Mouse (Mus musculus): ENCODE results near the gene Tnk1.

DNA sequence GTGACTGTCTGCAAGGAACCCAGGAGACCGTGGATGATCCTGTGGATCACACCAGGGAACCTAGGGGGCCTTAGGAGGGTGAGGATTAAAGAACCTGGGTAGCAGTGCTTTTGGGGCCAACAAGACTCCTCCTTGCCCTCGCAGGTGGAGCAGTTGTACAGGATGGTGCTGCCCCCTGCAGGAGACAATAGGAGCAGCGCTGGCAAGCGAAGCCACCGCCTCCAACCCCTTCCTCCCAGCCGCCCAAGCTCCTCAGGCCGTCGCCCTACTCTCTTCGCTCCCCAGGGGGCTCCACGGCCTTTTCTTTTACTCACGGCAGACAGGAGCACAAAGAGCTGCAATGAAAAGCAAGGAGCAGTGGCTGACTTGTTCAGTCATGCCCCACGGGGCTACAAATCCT is 18.3 kb upstream of the Tnk1 start:
- TF ChIP-seq EP300 (IDR thresholded peaks at IDR 0.05; ENCODE audit: low read depth) (no peak), CTCF (IDR thresholded peaks at IDR 0.05; ENCODE audit: low read depth) (peak; percentile 97)

All from liver, postnatal 0 days (tissue).